Mouse (Mus musculus) spleen, adult 12 weeks (tissue): Measurements from ENCODE around the gene Hibch.
"Not testable (repeated sequence)": the region's sequence is repeated elsewhere in the genome, so short reads cannot be mapped to it uniquely, and the experiment has no call there.

Source experiments
- DNase-seq: peaks from one replicate; pipeline ENCODE4 v3.0.0; 2022; ENCODE audit warnings: low spot score

Hibch gene

DNA sequence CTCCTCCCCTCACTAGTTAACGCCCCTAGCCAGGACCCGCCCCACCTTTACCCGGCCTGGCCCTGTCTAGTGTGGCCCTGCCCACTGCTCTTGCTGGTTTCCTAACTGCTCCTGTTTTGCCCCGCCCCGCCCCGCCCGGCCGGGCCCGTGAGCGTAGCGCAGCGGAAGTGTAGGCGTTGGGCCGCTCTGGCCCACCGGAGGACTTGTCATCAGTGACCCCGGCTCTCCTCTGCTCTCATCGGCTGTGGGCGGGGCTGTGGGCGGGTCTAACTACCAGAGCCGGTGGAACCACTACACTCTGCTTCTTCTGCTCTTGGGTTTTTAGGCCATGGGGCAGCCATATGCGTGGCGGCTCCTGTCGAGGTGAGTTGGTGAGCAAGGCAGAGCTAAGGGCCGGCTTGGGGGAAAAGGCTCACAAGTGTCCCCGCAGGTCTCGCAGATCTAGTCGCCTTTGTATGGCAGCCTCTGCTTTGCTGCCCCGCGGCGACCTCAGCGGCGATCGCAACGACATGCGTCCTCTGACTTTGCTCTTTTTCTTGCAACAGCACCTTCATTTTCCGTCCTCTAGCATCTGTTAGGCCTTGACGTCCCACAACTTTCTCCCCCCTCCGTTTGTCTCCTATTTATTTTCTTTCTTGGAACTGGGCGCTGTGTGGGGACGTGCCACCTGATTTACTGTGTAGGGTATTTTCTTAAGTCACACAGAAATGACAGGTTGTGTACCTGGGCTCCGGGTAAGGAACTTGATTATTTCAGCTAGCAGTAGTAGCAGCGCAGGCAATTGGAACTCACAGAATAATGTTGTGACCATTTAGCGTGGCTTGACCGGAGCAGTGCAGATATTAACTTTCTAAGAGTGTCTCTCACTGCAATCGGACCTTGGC is at the start of gene Hibch:
TSS of gene Hibch (plus strand) at position 148 of the 884 bp plus-strand sequence.
- peak; percentile 97 for DNase-seq

DNA sequence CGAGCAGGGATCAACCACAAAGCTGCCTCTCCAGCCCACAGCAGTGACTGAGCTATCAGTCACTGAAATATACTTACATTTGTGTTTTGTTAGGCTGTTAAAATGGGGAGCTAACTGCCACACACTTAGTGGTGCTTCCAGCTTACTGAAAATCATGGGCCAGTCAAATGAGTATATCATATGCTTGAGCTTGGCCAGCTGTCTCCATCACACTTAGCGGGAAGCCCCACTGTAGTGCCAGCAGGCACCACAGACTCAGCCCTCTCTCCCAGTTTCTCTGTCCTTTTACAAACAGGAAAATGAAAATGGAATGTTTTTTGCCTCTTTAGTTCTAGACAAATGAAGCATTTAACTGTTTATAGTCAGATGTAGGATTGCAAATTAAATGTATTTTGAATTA is 48.8 kb upstream of the Hibch start:
- DNase-seq: no peak

DNA sequence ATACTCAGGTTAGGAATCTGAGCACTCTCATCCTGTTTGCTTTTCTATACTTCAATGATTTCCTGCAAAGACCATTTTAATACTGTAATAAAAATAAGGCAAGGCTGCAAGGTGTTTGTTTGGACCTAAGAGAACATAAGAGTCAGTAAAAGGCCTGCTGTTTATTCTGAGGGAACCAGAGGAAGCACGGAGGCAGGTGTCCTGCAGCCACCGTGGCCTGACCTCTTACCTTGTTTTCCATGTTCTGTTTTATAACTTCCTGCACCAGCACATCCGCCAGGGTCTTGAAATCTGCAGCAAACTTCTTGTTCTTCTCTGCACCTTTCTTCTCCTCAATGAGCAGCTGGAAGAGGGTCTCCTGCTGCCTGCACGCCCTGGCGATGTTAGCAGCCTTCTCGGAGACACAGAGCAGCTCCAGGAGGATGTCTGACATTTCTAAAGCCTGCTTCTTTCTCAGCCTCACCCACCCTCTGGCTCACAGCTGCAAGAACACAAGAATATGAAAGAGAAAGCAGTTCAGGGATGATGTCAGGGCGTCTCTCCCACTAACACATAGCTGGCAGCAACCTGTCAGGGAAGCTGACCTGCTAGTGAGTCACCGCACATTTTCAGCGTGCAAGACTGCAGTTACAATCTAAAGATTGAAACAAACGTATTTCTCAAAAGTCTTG is 45.5 kb upstream of the Hibch start:
- DNase-seq: no peak

DNA sequence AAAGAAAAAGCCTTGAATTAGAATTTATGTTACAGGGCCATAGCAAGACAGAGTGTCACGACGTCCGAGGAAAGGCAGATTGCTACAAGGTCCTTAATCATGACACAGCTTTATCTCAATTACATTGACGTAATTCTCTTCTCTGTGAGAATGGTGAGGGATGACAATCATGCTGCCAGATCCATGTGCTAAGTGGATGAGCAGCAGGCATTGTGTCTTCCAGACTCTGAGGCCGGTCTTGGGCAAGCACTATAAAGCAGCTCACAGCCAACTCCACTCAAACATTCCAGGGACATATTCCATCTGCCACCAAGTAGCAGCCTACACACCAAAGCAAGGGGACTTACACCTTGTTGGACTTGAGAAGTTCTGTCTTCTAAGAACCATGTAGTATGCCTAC is 45.0 kb upstream of the Hibch start:
- no peak for DNase-seq

DNA sequence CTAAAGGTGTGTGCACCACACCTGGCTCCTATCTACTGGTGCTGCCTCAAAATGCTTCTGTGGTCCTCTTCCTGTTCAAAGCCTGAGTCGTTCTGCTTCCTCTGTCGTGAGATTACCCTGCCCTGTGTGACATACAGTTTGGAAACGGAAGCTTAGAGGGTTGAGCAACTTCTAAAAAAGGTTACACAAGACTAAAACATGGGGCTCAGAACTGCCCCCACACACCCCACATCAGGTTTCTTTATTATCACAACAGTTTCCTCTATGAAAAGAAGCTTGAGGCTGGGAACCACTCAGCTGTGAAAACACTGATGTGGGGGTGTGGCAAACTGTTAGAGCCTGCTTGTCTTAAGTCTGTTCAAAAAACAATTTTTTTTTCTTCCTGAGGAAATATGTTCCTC is 44.4 kb upstream of the Hibch start:
- peak; percentile 21 for DNase-seq

DNA sequence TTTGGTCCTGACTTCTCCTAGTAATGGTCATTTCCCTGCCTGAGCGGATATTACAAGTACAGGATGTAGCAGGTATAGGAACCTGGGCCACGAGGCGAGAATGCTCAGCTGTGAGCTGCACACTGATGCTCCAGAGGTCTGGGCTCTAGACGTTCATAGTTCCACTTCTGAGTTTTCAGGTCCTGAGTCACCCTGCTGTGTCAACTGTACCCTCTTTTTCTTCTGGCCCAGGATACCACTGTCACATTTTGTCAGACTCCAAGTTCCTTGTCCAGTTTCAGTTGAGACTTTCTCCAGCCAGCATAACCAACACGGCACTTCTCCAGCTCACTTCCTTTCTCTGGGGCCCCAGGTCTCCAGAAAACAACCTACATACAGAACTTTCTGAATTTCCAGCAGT is 43.1 kb upstream of the Hibch start:
- DNase-seq: no peak

DNA sequence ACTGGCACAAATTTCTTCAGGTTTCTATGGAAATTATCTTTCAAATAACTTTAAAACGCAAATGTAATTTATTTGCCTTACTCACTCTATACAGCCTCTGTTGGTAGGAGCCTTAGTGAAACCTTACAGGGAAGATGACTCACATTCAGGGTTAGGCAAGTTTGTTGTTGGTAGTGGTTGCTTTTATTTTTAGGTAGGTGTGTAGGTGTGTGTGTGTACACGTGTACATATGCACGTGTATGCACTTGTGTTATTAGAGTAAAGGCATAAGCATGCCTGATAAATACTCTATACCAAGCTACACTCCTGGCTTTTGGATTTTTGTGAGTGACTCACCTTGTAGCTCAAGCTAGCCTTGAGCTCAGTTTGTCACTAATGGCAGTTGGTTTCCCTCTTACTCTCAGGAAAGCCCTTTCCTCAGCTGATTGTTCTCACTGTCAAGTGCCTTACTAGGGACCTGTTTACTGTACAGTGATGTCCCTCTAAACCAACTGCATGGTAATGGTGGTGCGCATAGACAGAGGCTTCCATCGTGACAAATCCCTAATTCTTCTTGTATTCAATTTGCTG is 42.2 kb upstream of the Hibch start:
- DNase-seq: no peak

DNA sequence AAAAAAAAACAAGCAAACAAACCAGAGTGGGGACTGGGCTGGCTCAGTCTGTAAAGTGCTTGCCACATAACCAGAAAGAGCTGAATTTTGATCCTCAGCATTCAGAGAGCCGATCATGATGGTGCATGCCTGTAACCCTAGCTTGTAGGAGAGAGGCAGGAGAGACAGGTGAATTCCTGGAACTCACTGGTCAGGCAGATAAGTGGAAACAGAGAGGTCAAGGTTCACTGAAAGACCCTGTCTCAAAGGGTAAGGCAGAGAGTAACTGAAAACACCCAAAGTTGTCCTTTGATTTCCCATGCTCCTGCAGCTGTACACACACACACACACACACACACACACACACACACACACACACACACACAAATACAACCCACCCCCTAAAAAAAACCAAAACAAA is 39.7 kb upstream of the Hibch start:
- DNase-seq: no peak

DNA sequence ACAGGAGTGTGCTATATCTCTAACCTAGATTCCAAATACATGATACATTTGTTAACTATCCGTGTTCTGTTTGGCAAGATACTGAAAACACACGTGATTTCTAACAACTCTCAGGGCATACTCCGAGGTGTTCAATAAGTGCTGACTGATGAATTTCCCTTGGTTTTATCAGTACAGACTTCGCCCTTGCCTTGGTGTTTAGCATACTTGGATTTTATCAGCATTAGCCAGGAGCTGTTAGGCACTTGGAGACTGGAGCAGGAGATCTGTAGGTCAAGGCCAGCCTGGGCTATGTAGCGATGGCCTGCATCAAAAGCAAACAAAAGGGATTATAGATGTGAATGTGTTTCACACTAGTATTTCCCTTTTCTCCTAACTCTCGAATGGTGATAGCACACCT is 36.3 kb upstream of the Hibch start:
- DNase-seq: no peak

DNA sequence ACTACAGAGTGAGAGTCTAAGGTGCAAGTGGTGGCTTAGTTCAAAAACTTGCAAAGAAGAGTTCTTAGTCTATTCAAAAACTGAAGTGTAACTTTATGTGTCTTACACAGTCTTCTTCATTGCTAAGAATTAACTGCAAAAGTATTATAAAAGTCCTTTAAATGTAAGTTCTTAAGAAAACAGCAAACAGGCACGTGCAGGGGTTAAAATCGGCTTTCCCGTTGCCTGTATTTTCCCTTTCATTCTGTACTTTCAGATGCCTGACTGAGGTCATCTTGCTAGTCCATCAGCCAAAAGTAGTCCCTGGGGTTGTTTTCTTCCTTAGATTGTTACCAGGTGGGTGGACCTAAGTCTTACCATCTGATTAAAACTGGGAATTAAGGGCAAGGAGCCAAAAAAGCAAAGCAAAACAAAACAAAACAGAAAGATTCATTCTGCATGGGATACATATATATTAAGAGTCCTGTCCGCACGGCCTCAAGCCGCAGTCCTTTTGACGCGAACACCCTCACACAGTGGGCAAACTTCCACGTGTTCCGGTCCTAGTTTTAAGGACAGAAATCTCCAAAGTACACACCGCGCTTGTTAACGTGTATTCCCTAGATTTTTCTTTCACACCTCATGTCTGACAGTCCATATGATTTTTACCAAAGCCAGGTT is 28.4 kb upstream of the Hibch start:
- DNase-seq: no peak

DNA sequence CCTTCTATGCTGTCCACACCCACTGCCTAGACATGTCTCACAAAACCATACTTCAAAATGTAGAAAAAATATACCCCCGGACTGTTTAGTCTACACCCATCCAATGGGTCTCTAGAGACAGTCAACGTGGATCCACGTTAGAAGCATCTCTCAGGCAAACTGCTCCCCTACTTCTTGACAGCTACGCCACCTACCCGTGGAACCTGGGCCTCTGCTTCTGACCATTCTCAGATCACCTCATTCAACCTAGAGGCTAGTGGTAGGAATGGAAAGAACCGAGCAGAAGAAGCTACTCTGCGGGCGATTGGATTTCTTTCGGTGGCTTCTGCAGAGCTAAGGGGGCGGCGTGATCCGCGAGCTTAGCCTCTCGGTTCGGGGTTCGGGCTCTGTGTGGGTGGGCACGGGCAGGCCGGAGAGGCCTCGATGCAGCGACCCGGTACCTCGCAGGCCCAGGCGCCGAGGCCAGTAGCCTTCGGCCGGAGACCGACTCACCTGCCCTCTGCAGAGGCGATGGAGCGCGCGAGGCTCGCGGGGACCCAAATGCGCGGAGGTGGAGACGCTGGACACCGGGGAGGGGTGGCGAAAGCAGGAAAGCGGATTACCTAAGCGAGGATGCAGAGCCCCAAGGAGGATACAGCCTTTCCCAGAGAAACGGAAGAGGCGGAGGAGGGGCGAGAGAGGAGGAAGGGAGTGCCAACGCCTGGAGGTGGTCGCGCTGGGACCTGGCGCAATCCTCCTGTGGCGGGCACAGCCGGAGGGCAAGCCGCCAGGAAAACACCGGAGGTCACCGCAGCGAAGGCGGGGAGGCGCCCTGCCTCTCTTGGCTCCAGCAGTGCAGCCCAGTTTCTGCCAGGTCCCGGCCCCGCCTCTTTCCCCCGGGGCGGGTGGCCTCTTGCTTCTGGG is 27.6 kb upstream of the Hibch start, which contains the start of gene Inpp1:
TSS of gene Inpp1 (minus strand) at position 779 of the 903 bp plus-strand sequence.
- DNase-seq: peak; percentile 51

DNA sequence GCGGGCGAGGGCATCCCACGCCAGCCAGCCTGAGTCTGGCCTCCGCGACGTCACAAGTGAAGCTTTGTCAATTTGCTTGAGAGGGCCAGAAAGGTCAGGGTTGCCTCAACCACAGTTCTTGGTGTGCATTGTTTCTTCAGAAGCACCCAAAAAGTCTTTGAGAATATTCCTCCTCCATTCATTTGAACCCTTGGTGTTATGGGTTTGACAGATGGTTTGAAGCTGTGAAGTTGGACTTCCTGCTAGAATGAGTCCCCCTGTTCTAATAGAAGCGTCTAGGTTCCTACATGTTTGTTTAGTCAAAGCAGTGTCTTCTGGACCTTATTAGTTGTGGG is 26.9 kb upstream of the Hibch start:
- no peak for DNase-seq

DNA sequence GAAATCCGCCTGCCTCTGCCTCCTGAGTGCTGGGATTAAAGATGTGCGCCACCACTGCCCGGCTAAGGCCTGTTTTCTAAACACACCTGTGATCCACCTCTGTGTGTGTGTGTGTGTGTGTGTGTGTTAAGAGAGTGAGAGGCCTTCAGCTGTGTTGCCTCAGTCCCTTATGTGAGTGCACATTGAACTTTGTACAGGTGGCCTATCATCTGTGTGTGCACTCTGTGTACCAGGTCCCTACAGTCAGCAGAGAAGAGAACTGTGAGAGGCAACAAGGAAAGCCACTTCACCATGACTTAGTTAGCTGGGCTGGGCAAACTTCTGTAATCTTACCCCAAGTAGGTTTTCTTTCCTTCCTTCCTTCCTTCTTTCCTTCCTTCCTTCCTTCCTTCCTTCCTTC is 5.6 kb upstream of the Hibch start:
- DNase-seq: no peak

DNA sequence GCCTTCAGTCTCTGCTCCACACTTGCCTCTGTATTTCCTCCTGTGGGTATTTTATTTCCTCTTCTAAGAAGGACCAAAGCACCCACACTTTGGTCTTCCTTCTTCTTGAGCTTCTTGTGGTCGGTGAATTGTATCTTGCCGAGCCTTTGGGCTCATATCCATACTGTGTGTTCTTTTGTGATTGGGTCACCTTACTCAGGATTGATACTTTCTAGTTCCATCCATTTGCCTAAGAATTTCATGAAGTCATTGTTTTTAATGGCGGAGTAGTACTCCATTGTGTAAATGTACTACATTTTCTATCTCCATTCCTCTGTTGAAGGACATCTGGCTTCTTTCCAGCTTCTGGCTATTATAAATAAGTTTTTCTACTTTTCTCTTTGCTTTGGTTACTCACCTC is 375 bp upstream of the Hibch start:
- no peak for DNase-seq

DNA sequence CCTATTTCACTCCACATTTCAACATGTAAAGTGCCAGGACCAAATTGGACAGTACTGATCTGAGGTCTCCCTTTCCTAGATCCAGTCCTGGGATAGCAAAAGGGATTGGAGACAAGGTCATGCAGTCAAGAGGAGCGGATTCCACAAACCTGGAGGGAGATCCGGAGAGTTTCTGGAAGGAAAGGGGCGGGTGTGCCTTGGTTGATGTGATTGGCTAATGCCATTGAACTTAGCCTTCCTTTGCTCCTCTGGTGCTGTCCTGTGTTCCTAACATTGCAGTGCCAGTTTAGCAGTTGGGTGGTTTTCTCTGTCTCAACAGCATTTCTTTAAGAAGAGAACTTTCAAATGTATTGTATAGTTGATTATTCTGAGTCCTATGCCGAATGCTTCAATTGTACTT is 1.8 kb downstream of the Hibch start:
- DNase-seq: no peak

DNA sequence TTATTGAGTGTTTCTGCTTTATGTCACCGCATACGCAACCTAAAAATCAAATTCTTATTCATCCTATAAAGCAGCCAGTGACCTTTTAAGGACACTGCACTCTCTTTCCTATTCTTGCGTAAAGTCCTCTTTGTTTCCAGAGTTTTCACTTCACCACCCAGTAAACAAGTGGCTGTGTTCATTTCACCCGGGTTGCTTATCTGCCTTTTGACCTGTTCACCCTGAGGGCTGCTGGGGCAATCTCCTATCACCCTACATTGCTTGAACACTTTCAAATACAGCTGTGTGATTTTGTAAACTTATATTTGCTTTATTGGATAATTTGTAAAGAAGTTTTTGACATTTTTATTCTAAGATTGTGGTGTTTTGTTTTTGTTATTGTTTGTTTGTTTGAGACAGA is 4.7 kb downstream of the Hibch start:
- no peak for DNase-seq

DNA sequence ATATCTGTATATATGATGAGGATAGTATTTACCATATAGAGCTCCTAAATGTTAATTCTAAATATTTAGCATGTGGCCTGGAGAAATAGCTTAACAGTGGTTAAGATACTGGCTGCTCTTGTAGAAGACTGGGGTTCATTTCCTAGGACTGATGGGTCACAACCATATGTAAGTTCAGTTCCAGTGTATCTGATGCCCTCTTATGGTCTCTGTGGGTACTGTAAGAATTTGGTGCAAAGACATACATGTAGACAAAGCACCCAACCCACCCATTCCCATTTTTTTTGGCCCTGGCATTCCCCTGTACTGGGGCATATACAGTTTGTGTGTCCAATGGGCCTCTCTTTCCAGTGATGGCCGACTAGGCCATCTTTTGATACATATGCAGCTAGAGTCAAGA is 9.3 kb downstream of the Hibch start:
- not testable (repeated sequence) for DNase-seq

DNA sequence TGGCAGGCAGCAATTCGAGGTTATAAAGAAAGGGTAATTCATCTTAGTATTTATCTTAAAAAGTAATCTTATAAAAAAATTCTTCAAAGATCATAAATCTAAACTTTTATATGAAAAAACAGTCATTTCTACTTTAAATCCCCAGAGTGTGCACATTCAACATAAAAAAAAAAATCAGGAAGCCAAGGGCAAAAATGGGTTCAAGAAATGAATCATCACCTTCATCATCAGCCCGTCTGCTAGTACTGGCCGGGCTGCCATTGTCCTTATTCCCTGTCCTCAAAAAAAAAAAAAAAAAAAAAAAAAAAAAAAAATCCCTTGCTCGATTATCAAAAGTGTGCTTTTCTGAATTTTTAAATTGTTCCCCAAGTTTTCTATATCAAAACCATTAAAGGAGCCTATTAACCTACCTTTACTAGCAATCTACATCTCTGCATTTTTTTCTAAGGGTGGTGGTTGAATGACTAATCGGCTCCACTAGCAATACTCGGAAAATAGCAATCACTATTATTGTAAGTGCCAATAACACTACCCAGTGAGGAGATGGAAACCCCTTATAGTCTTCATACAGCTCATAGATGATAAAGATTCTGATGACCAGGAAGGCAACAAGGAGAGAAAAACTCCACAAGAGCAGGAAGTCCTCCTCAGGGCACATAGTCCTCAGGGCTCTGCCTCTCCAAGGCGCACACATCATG is 11.3 kb downstream of the Hibch start:
- no peak for DNase-seq

DNA sequence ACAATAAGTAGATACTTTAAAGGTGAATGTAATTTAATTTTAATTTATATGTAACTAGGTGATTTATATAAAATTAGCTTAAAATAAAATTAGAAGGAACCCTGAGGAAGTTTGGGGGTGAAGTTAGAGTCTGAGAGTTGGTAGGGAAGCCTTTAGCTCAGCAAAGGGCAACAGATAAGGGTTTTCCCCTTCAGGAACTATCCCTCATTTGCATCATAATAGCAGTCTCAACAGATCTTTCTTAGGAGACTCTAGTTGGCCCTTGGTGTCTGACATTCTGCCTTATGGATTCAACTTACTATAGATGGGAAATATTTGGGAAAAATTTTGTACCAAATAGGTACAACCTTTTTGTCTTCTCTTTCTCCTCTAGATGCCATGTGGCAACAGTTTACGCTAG is 19.5 kb downstream of the Hibch start:
- DNase-seq: no peak

DNA sequence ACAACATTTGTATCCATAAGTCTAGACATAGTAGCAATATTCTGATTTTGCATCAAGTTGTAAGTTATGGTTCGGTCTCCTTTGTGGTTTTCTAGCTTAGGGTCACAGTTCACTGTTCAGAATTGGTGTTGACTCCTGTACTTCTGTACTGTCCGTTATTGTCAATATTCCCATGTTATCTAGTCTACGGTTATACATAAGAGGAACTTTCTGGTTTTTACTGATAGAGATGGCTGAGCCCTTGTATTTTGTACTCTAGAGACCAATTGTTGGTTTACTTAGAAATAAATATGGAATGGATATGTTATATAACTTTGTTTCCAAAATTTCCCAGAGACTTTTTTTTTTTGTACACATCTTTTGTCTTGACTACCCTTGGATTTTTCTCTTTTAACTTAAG is 21.3 kb downstream of the Hibch start:
- DNase-seq: no peak

DNA sequence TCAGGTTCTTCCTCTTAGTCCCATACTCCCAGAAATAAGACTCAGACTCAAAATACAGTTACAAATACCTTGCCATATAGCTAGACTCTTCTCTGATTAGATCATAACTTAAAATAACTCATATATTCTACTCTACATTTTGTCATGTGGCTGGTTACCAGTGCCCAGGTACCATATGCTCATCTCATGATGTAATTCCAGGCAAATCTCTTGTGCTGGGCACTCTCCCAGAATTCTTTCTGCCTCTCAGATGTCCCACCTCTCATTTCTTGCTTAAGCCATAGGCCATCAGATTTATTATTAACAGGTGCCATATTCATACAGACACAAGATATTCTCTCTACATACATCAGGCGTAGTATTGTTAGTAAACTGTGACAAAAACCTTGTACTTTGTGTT is 23.1 kb downstream of the Hibch start:
- no peak for DNase-seq
